Mouse (Mus musculus): Measurements from ENCODE around the gene Gmds.

DNA sequence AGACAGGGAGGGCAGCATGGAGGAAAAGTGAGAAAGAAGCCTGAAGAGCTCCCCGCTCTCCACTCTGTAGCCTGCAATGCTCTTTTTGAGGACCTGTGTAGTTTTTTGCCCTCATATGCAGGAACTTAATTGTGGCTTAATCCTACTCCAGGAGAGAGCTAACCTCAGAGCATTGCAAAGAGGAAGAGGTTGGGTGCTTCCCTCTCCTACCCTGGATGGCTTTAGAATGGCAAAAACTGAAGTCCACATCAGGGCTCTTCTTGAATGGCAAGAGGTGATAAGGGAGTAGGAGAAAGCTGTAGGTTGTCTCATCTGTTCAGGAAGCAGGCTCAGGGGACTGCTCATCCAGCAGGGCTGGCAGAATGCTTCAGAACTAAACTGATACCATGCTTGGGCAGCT lies 513.4 kb downstream of the Gmds start:
- TF ChIP-seq CTCF (IDR thresholded peaks at IDR 0.05; ENCODE audit: control insufficient read depth, insufficient read depth, insufficient replicate concordance, low read depth, low read length) (no peak), POLR2A (IDR thresholded peaks at IDR 0.05; ENCODE audit: control insufficient read depth, low read depth, low read length) (no peak)

All from testis, adult 2 months (tissue).